Mouse (Mus musculus) kidney, postnatal 14 days (tissue): ENCODE data around the gene Slc22a14.

Experiments
- DNase-seq: peaks from one replicate; pipeline ENCODE4 v3.0.0; 2022; ENCODE audit warnings: mixed read lengths

The Slc22a14 gene

GRCm38 (mm10) chr9:119355943-119356342 is 9.4 kb downstream of the Slc22a14 start:
- DNase-seq = no peak

- peak; percentile 65 for DNase-seq
These were observed 11.4 kb downstream of the Slc22a14 start for GRCm38 (mm10) chr9:119353926-119354325.

- peak; percentile 87 for DNase-seq
These were observed 13.3 kb downstream of the Slc22a14 start for GRCm38 (mm10) chr9:119352060-119352459.

- peak; percentile 62 for DNase-seq
These were observed 14.2 kb downstream of the Slc22a14 start for GRCm38 (mm10) chr9:119350947-119351705.

- peak; percentile 32 for DNase-seq
These were observed 14.8 kb downstream of the Slc22a14 start for GRCm38 (mm10) chr9:119350531-119350930.

- DNase-seq = no peak
These were observed 19.0 kb downstream of the Slc22a14 start for GRCm38 (mm10) chr9:119346376-119346775.

GRCm38 (mm10) chr9:119342728-119343127 is 22.6 kb downstream of the Slc22a14 start:
- DNase-seq = no peak

GRCm38 (mm10) chr9:119340909-119341816 is 24.2 kb downstream of the Slc22a14 start, which contains the start of gene Myd88:
TSS of gene Myd88 (minus strand) at chr9:119341411.
- peak; percentile 97 for DNase-seq

GRCm38 (mm10) chr9:119340212-119340580 is 25.2 kb downstream of the Slc22a14 start:
- DNase-seq = no peak

- peak; percentile 82 for DNase-seq
These were observed 25.7 kb downstream of the Slc22a14 start, which contains the start of gene Acaa1a for GRCm38 (mm10) chr9:119339558-119340211. TSS of gene Acaa1a (plus strand) at chr9:119339676.

- no peak for DNase-seq
These were observed 26.2 kb downstream of the Slc22a14 start for GRCm38 (mm10) chr9:119339106-119339505.

- no peak for DNase-seq
These were observed 27.0 kb downstream of the Slc22a14 start for GRCm38 (mm10) chr9:119338350-119338749.

GRCm38 (mm10) chr9:119337842-119338241 is 27.5 kb downstream of the Slc22a14 start:
- peak; percentile 43 for DNase-seq

- no peak for DNase-seq
These were observed 29.8 kb downstream of the Slc22a14 start for GRCm38 (mm10) chr9:119335571-119335970.

- no peak for DNase-seq
These were observed 30.5 kb downstream of the Slc22a14 start for GRCm38 (mm10) chr9:119334834-119335233.

- DNase-seq = peak; percentile 80
These were observed 31.0 kb downstream of the Slc22a14 start for GRCm38 (mm10) chr9:119334324-119334723.

GRCm38 (mm10) chr9:119330186-119330963 is 35.0 kb downstream of the Slc22a14 start:
- DNase-seq = no peak

- no peak for DNase-seq
These were observed 36.9 kb downstream of the Slc22a14 start for GRCm38 (mm10) chr9:119328488-119328887.

- DNase-seq = no peak
These were observed 41.2 kb downstream of the Slc22a14 start for GRCm38 (mm10) chr9:119324130-119324529.

- DNase-seq = no peak
These were observed 42.1 kb downstream of the Slc22a14 start for GRCm38 (mm10) chr9:119323260-119323645.

GRCm38 (mm10) chr9:119322289-119323259 is 42.8 kb downstream of the Slc22a14 start, which contains the start of gene Oxsr1:
TSS of gene Oxsr1 (minus strand) at chr9:119322427.
- DNase-seq = peak; percentile 100
